Mouse (Mus musculus): ENCODE results near the gene Gfi1b. TPM values are rescaled to one million over a fixed set of nuclear protein-coding genes. Genes with fewer than 3 reads are reported as not detected.
A peak's percentile ranks its signal among the peaks of the same experiment; 100 is the strongest.

Gene Gfi1b
- 72.5 and 86.9 TPM in 2 replicates for polyA plus RNA-seq (2012; rRNA removed)
- 89.2 and 107 TPM in 2 replicates for polyA plus RNA-seq (2014; fragmentation: Nextera tagmentation; extraction: Ambion mirVana)

DNA sequence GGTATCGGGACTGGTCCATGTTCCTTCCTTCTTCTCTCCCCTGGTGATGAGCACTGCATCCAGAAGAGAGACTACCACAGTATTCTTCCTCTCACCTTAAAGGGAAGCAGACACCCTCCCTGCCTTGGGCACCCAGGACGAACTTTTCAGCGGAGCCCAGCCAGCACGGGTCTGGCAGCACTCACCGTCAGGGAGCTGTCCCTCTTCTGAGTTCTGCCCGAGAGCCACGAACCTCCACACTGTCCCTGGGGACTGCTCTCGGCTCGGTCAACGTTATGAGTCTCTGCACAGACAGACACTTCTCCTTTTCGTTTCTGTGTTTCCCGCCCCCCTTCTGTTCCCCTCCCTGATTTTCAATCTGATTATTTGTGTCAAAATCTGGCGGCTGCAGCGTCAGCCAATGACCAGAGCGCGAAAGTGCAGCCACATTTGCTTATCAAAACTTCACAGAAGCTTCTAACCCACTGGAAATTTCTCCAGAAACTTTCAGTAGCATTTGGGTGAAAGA is at the start of gene Gfi1b:
TSS of gene Gfi1b (minus strand) at position 319 of the 508 bp plus-strand sequence.
- DNase-seq (ENCODE audit: low read depth in 3 of 3, low spot score in 3 of 3) = peak; percentile 68 to 75 (median 74)
- ATAC-seq (ENCODE audit: insufficient read depth) = peak; percentile 3; the same call in 1 of the 2 replicates
- Histone ChIP-seq H3K9me3 (ENCODE audit: control insufficient read depth, low read length) (no peaks in the 10 kb centered on the region), H3K36me3 (replicated peaks; ENCODE audit: control insufficient read depth, insufficient read depth, low read depth) (peaks cover 20% of the 10 kb centered on the region), H3K27me3 (ENCODE audit: control insufficient read depth, insufficient read depth, low read length) (no peaks in the 10 kb centered on the region), H3K4me3 (ENCODE audit: insufficient read depth in 1 of 2, low read depth in 2 of 2, low read length in 2 of 2) (peak within 1 kb of the TSS; percentile 82 to 88), H3K4me2 (ENCODE audit: low read depth) (peak within 1 kb of the TSS; percentile 96), H3K9ac (replicated peaks) (peak within 1 kb of the TSS; percentile 83), H3K4me1 (replicated peaks; ENCODE audit: control insufficient read depth in 2 of 2, insufficient read depth in 2 of 2, low read length in 1 of 2) (peaks cover 31 to 36% of the 10 kb centered on the region in 2 experiments), H3K27ac (peak within 1 kb of the TSS; percentile 98)
- TF ChIP-seq EP300 (IDR thresholded peaks at IDR 0.05; ENCODE audit: low read depth) (peak; percentile 78), CTCF (IDR thresholded peaks at IDR 0.05; ENCODE audit: low read depth) (no peak)
- WGBS (ENCODE audit: insufficient replicate concordance) = 3% methylated on average over 16 of the region's 16 CpGs

- no peak for DNase-seq (ENCODE audit: low read depth in 3 of 3, low spot score in 3 of 3)
- no peak overlapping the region for H3K27ac ChIP-seq
- no peak overlapping the region for H3K4me2 ChIP-seq (ENCODE audit: low read depth)
- no peak overlapping the region for H3K4me3 ChIP-seq (ENCODE audit: insufficient read depth in 1 of 2, low read depth in 2 of 2, low read length in 2 of 2)
- peaks cover 32% of the 10 kb centered on the region for H3K36me3 ChIP-seq (replicated peaks; ENCODE audit: control insufficient read depth, insufficient read depth, low read depth)
- TF ChIP-seq CTCF (IDR thresholded peaks at IDR 0.05; ENCODE audit: low read depth) = no peak
- TF ChIP-seq EP300 (IDR thresholded peaks at IDR 0.05; ENCODE audit: low read depth) = no peak
- H3K9ac ChIP-seq (replicated peaks) = no peak overlapping the region
- 53% methylated on average over 2 of the region's 2 CpGs for WGBS (ENCODE audit: insufficient replicate concordance)
- no peak for ATAC-seq (ENCODE audit: insufficient read depth)
- H3K4me1 ChIP-seq (replicated peaks; ENCODE audit: control insufficient read depth in 2 of 2, insufficient read depth in 2 of 2, low read length in 1 of 2) = no peaks in the 10 kb centered on the region
- no peaks in the 10 kb centered on the region for H3K9me3 ChIP-seq (ENCODE audit: control insufficient read depth, low read length)
- no peaks in the 10 kb centered on the region for H3K27me3 ChIP-seq (ENCODE audit: control insufficient read depth, insufficient read depth, low read length)
Measured at GRCm38 (mm10) chr2:28671438-28671837, 49.7 kb upstream of the Gfi1b start.

DNA sequence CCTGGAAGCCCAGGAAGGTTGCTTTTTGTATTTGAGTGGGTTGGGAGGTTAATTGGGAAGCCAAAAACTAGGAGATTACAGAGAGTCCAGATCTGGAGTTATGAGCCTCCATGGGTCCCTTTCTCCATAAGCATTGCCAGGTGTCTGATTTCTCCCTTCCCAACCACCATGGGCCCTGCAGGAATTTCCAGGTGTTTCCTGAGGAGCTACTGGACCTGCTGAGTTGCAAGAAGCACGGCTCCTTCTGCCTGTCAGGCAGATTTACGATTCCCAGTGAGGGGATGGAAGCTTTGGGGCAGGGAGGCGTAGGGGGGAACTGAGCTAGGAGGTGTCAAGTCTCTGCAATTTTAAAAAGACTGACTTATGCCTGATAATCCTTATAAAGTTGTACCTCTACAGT is 44.0 kb upstream of the Gfi1b start:
- peaks cover 22% of the 10 kb centered on the region for H3K36me3 ChIP-seq (replicated peaks; ENCODE audit: control insufficient read depth, insufficient read depth, low read depth)
- H3K4me1 ChIP-seq (replicated peaks; ENCODE audit: control insufficient read depth in 2 of 2, insufficient read depth in 2 of 2, low read length in 1 of 2) = peaks cover 3% of the 10 kb centered on the region in 2 experiments; a peak in 1 of 4 replicates
- H3K9ac ChIP-seq (replicated peaks) = no peak overlapping the region
- TF ChIP-seq CTCF (IDR thresholded peaks at IDR 0.05; ENCODE audit: low read depth) (no peak), EP300 (IDR thresholded peaks at IDR 0.05; ENCODE audit: low read depth) (no peak)
- WGBS (ENCODE audit: insufficient replicate concordance) = 70% methylated on average over 3 of the region's 3 CpGs
- H3K4me2 ChIP-seq (ENCODE audit: low read depth) = no peak overlapping the region
- ATAC-seq (ENCODE audit: insufficient read depth) (no peak), DNase-seq (ENCODE audit: low read depth in 3 of 3, low spot score in 3 of 3) (no peak)
- H3K27ac ChIP-seq = no peak overlapping the region
- H3K27me3 ChIP-seq (ENCODE audit: control insufficient read depth, insufficient read depth, low read length) = no peaks in the 10 kb centered on the region
- H3K4me3 ChIP-seq (ENCODE audit: insufficient read depth in 1 of 2, low read depth in 2 of 2, low read length in 2 of 2) = no peak overlapping the region
- no peaks in the 10 kb centered on the region for H3K9me3 ChIP-seq (ENCODE audit: control insufficient read depth, low read length)

DNA sequence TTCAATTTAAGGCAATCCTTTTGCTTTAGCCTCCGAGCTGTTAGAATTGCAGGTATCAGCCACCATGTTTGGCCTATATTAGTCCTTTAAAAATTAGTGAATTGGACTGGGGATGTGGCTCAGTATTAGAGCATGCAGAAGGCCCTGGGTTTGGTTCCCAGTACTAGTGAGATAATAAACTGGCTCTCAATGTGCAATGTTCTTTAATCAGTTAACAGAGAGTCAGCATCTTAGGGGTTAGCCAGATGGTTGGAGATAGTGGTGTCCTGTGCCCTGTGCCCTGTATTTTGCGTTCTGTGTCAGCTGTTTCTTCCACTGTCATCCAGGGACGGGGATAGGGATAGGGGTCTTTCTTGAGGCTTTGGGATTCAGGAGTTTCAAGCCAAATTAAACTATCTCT is 41.1 kb upstream of the Gfi1b start:
- no peak for DNase-seq (ENCODE audit: low read depth in 3 of 3, low spot score in 3 of 3)
- TF ChIP-seq EP300 (IDR thresholded peaks at IDR 0.05; ENCODE audit: low read depth) = peak; percentile 79
- no peak for TF ChIP-seq CTCF (IDR thresholded peaks at IDR 0.05; ENCODE audit: low read depth)
- Histone ChIP-seq H3K9me3 (ENCODE audit: control insufficient read depth, low read length) (no peaks in the 10 kb centered on the region), H3K9ac (replicated peaks) (no peak overlapping the region), H3K4me2 (ENCODE audit: low read depth) (no peak overlapping the region), H3K27ac (no peak overlapping the region), H3K4me3 (ENCODE audit: insufficient read depth in 1 of 2, low read depth in 2 of 2, low read length in 2 of 2) (no peak overlapping the region), H3K4me1 (replicated peaks; ENCODE audit: control insufficient read depth in 2 of 2, insufficient read depth in 2 of 2, low read length in 1 of 2) (peaks cover 3% of the 10 kb centered on the region in 2 experiments; a peak in 1 of 4 replicates), H3K27me3 (ENCODE audit: control insufficient read depth, insufficient read depth, low read length) (no peaks in the 10 kb centered on the region), H3K36me3 (replicated peaks; ENCODE audit: control insufficient read depth, insufficient read depth, low read depth) (peaks cover 38% of the 10 kb centered on the region)
- ATAC-seq (ENCODE audit: insufficient read depth) = peak; percentile 79
- 62% methylated on average over 3 of the region's 3 CpGs for WGBS (ENCODE audit: insufficient replicate concordance)

- DNase-seq (ENCODE audit: low read depth in 3 of 3, low spot score in 3 of 3) (no peak), ATAC-seq (ENCODE audit: insufficient read depth) (no peak)
- Histone ChIP-seq H3K4me1 (replicated peaks; ENCODE audit: control insufficient read depth in 2 of 2, insufficient read depth in 2 of 2, low read length in 1 of 2) (no peaks in the 10 kb centered on the region), H3K4me3 (ENCODE audit: insufficient read depth in 1 of 2, low read depth in 2 of 2, low read length in 2 of 2) (no peak overlapping the region), H3K9me3 (ENCODE audit: control insufficient read depth, low read length) (no peaks in the 10 kb centered on the region), H3K4me2 (ENCODE audit: low read depth) (no peak overlapping the region), H3K36me3 (replicated peaks; ENCODE audit: control insufficient read depth, insufficient read depth, low read depth) (peaks cover 19% of the 10 kb centered on the region), H3K9ac (replicated peaks) (no peak overlapping the region), H3K27me3 (ENCODE audit: control insufficient read depth, insufficient read depth, low read length) (no peaks in the 10 kb centered on the region), H3K27ac (no peak overlapping the region)
- 67% methylated on average over 8 of the region's 8 CpGs for WGBS (ENCODE audit: insufficient replicate concordance)
- no peak for TF ChIP-seq CTCF (IDR thresholded peaks at IDR 0.05; ENCODE audit: low read depth)
- no peak for TF ChIP-seq EP300 (IDR thresholded peaks at IDR 0.05; ENCODE audit: low read depth)
Measured at GRCm38 (mm10) chr2:28656216-28656615, 34.4 kb upstream of the Gfi1b start.
